Mouse (Mus musculus): ENCODE results near the gene Igsf6. TPM values are rescaled to one million over a fixed set of nuclear protein-coding genes. Genes with fewer than 3 reads are reported as not detected.
"Not testable (repeated sequence)": the region's sequence is repeated elsewhere in the genome, so short reads cannot be mapped to it uniquely, and the experiment has no call there.

Igsf6 gene
- total RNA-seq, 2 experiments from 2014 or later: 1.6 to 2.7 TPM

- no peak for DNase-seq
Observed at GRCm38 (mm10) chr7:121059477-121060218, 14.7 kb downstream of the Igsf6 start.

- DNase-seq: peak in 1 of 2 experiments; percentile 56
Observed at GRCm38 (mm10) chr7:121053071-121053470, 21.3 kb downstream of the Igsf6 start.

GRCm38 (mm10) chr7:121047624-121048023 is 26.7 kb downstream of the Igsf6 start:
- no peak for DNase-seq

GRCm38 (mm10) chr7:121045671-121046453 is 28.5 kb downstream of the Igsf6 start:
- peak in 1 of 2 experiments; percentile 37 for DNase-seq

GRCm38 (mm10) chr7:121044251-121044650 is 30.1 kb downstream of the Igsf6 start:
- DNase-seq: no peak

- no peak for DNase-seq
Observed at GRCm38 (mm10) chr7:121043510-121043909, 30.9 kb downstream of the Igsf6 start.

- DNase-seq: no peak
Observed at GRCm38 (mm10) chr7:121043004-121043403, 31.4 kb downstream of the Igsf6 start.

- DNase-seq: no peak
Observed at GRCm38 (mm10) chr7:121041989-121042388, 32.4 kb downstream of the Igsf6 start.

- DNase-seq: no peak
Observed at GRCm38 (mm10) chr7:121040595-121040994, 33.8 kb downstream of the Igsf6 start.

GRCm38 (mm10) chr7:121035161-121035721 is 39.1 kb downstream of the Igsf6 start:
- DNase-seq: peak; percentile 49 to 67

GRCm38 (mm10) chr7:121034701-121035141 is 39.7 kb downstream of the Igsf6 start:
- peak; percentile 54 to 73 for DNase-seq

- peak; percentile 94 to 96 for DNase-seq
Observed at GRCm38 (mm10) chr7:121033856-121034652, 40.3 kb downstream of the Igsf6 start, which contains the start of gene Mettl9. TSS of gene Mettl9 (plus strand) at chr7:121034445.

GRCm38 (mm10) chr7:121029947-121030346 is 44.4 kb downstream of the Igsf6 start:
- not testable (repeated sequence) for DNase-seq

GRCm38 (mm10) chr7:121026300-121026699 is 48.1 kb downstream of the Igsf6 start:
- DNase-seq: no peak

GRCm38 (mm10) chr7:121025221-121026008 is 49.0 kb downstream of the Igsf6 start:
- no peak for DNase-seq

- DNase-seq: peak; percentile 14 to 48
Observed at GRCm38 (mm10) chr7:121020277-121020676, 54.1 kb downstream of the Igsf6 start.

- DNase-seq: no peak
Observed at GRCm38 (mm10) chr7:121018778-121019177, 55.6 kb downstream of the Igsf6 start.

GRCm38 (mm10) chr7:121014486-121014885 is 59.9 kb downstream of the Igsf6 start:
- no peak for DNase-seq
